Mouse (Mus musculus): ENCODE data around the gene Prss22. TPM values are rescaled to one million over a fixed set of nuclear protein-coding genes. Genes with fewer than 3 reads are reported as not detected.

Gene Prss22
- polyA plus RNA-seq, 1 experiment = not detected

Other genes with a start within 250 kb of the Prss22 start
- 155 and 178 TPM in 2 replicates for gene Flywch1, start 226.5 kb downstream of the Prss22 start, polyA plus RNA-seq (2012; rRNA removed)
- 11.8 and 14.8 TPM in 2 replicates for gene Flywch2, start 212.0 kb downstream of the Prss22 start, polyA plus RNA-seq (2012; rRNA removed)
- gene Srrm2, start 207.6 kb downstream of the Prss22 start, polyA plus RNA-seq (2012; rRNA removed) = 259 and 286 TPM in 2 replicates
- gene Elob, start 169.0 kb downstream of the Prss22 start, polyA plus RNA-seq (2012; rRNA removed) = 1,587 and 1,813 TPM in 2 replicates
- gene Prss33, start 162.0 kb downstream of the Prss22 start, polyA plus RNA-seq (2012; rRNA removed) = 0.89 and 1.2 TPM in 2 replicates
- 0.30 and 0.36 TPM in 2 replicates for gene Prss32, start 154.2 kb downstream of the Prss22 start, polyA plus RNA-seq (2012; rRNA removed)
- 12.2 and 13.8 TPM in 2 replicates for gene Prss41, start 153.9 kb downstream of the Prss22 start, polyA plus RNA-seq (2012; rRNA removed)
- 208 and 246 TPM in 2 replicates for gene Prss21, start 130.0 kb downstream of the Prss22 start, polyA plus RNA-seq (2012; rRNA removed)
- gene Dcpp1, start 117.2 kb downstream of the Prss22 start, polyA plus RNA-seq (2012; rRNA removed) = 0.34 and 0.67 TPM in 2 replicates
- not detected in 2 replicates for gene Dcpp2, start 117.2 kb downstream of the Prss22 start, polyA plus RNA-seq (2012; rRNA removed)
- not detected in 2 replicates for gene Dcpp3, start 80.6 kb downstream of the Prss22 start, polyA plus RNA-seq (2012; rRNA removed)
- not detected in 2 replicates for gene Sbp, start 56.4 kb downstream of the Prss22 start, polyA plus RNA-seq (2012; rRNA removed)
- not detected in 2 replicates for gene Sbpl, start 42.8 kb downstream of the Prss22 start, polyA plus RNA-seq (2012; rRNA removed)
- gene Prss30, start 17.5 kb downstream of the Prss22 start, polyA plus RNA-seq (2012; rRNA removed) = not detected in 2 replicates
- gene Prss27, start 40.0 kb upstream of the Prss22 start, polyA plus RNA-seq (2012; rRNA removed) = not detected in 2 replicates
- gene Kctd5, start 75.4 kb upstream of the Prss22 start, polyA plus RNA-seq (2012; rRNA removed) = 11.5 and 11.9 TPM in 2 replicates
- 486 and 516 TPM in 2 replicates for gene Pdpk1, start 152.8 kb upstream of the Prss22 start, polyA plus RNA-seq (2012; rRNA removed)
- 116 and 135 TPM in 2 replicates for gene Amdhd2, start 165.7 kb upstream of the Prss22 start, polyA plus RNA-seq (2012; rRNA removed)
- gene Atp6v0c, start 171.6 kb upstream of the Prss22 start, polyA plus RNA-seq (2012; rRNA removed) = 329 and 345 TPM in 2 replicates
- gene Tbc1d24, start 207.5 kb upstream of the Prss22 start, polyA plus RNA-seq (2012; rRNA removed) = 7.0 and 9.5 TPM in 2 replicates
- gene Ntn3, start 211.4 kb upstream of the Prss22 start, polyA plus RNA-seq (2012; rRNA removed) = 0.35 and 0.54 TPM in 2 replicates
- gene Tedc2, start 222.8 kb upstream of the Prss22 start, polyA plus RNA-seq (2012; rRNA removed) = 4.0 and 4.1 TPM in 2 replicates